Mouse (Mus musculus) hindbrain, embryonic 11.5 days (tissue): Measurements from ENCODE around the gene Gdf15. TPM values are rescaled to one million over a fixed set of nuclear protein-coding genes. Genes with fewer than 3 reads are reported as not detected.

ENCODE experiments used
- ATAC-seq: fragments of 200-750 bp; cut with Nextera tagmentation; 2 replicates; pipeline ENCODE4 v1.8.0; 2017; ENCODE audit warnings: mild to moderate bottlenecking, moderate TSS enrichment, moderate library complexity; ENCODE audit not compliant: low FRiP score
- DNase-seq: peaks from one replicate; pipeline ENCODE4 v3.0.0-alpha.2; 2015; ENCODE audit warnings: low spot score
- H3K27ac ChIP-seq: fragments of 300-500 bp; sonication (generic); 2 replicates; pipeline ENCODE4 v1.5.1; 2014; ENCODE audit warnings: mild to moderate bottlenecking, low read depth, low read length
- H3K27me3 ChIP-seq: fragments of 300-500 bp; sonication (generic); 2 replicates; pipeline ENCODE4 v1.6.1; 2014; ENCODE audit warnings: mild to moderate bottlenecking, low read length, moderate library complexity, mixed read lengths; ENCODE audit not compliant: control insufficient read depth, insufficient read depth
- H3K36me3 ChIP-seq: fragments of 300-500 bp; sonication (generic); 2 replicates; pipeline ENCODE4 v1.6.1; 2014; ENCODE audit warnings: mild to moderate bottlenecking, low read length, moderate library complexity, mixed read lengths; ENCODE audit not compliant: control insufficient read depth, insufficient read depth
- H3K4me1 ChIP-seq: fragments of 300-500 bp; sonication (generic); replicated peaks from 2 replicates; pipeline ENCODE4 v1.6.1; 2014; ENCODE audit warnings: low read length, mixed read lengths; ENCODE audit not compliant: control insufficient read depth, insufficient read depth
- H3K4me2 ChIP-seq: fragments of 300-500 bp; sonication (generic); replicated peaks from 2 replicates; pipeline ENCODE4 v1.6.1; 2014; ENCODE audit warnings: mild to moderate bottlenecking, low read depth, low read length
- H3K4me3 ChIP-seq: fragments of 300-500 bp; sonication (generic); 2 replicates; pipeline ENCODE4 v1.5.1; 2014; ENCODE audit warnings: low read depth, low read length
- H3K9ac ChIP-seq: fragments of 300-500 bp; sonication (generic); 2 replicates; pipeline ENCODE4 v1.6.1; 2014; ENCODE audit warnings: low read depth, low read length
- H3K9me3 ChIP-seq: fragments of 300-500 bp; sonication (generic); 2 replicates; pipeline ENCODE4 v1.6.1; 2016; ENCODE audit warnings: low read length; ENCODE audit not compliant: control insufficient read depth
- WGBS: fragments of 180-500 bp; shearing (Covaris S2); extraction: QIAGEN DNeasy Blood & Tissue Kit; methylation state at CpG from one replicate; pipeline ENCODE4 v1.1.7; 2014; 5-methylcytosine and 5-hydroxymethylcytosine counted together
- polyA plus RNA-seq: library from polyadenylated mRNA; unstranded; fragments of >200 nt; fragmentation: Nextera tagmentation; extraction: Ambion mirVana; gene quantifications from 2 replicates; pipeline ENCODE4 v1.2.1, GENCODE M21; 2014

Gdf15 gene
- polyA plus RNA-seq, 1 experiment from 2014 or later = not detected

DNA sequence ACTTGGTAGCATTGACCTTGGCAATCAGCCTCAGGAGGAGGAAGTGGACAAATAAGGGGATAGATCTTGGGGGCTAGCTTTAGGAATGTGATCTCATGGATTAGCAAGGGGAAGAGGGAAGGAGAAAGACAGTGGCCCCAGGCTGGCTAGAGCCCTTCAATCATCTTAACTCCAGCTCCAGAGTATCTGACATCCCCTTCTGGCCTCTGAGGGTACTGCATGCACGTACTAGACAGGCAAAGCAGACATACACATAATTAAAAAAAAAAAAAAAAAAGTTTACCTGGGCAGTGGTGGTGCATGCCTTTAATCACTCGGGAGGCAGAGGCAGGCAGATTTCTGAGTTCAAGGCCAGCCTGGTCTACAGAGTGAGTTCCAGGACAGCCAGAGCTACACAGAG, 11.8 kb upstream of the Gdf15 start:
- Histone ChIP-seq H3K4me2 (no peak overlapping the region), H3K9ac (no peak overlapping the region), H3K4me1 (peaks cover 11% of the 10 kb centered on the region; the same call in 1 of the 2 replicates), H3K4me3 (no peak overlapping the region), H3K27me3 (no peaks in the 10 kb centered on the region), H3K36me3 (no peaks in the 10 kb centered on the region; the same call in 1 of the 2 replicates), H3K27ac (no peak overlapping the region), H3K9me3 (no peaks in the 10 kb centered on the region)
- no peak for ATAC-seq
- no peak for DNase-seq
- 73% methylated on average over 2 of the region's 2 CpGs for WGBS

DNA sequence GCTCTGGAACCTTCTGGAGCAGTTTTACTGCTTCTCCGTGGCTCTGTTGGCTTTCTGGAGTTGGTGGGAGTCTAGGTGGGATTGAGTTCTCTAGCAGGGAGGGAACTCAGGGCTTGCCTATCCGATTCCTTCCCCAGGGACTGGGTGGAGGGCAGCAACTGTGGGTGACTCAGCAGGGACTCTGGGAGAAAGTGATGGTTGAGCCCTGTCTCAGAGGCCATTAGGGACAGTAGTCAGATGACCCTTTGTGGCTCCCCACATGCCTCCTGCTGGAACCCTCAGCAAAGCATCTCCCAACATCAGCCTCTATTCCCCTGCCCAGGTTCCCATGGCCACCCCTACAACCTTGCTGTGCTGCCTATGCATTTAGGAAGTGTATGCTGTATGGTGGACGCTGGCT, 10.8 kb upstream of the Gdf15 start:
- no peaks in the 10 kb centered on the region for H3K36me3 ChIP-seq
- H3K4me1 ChIP-seq = peaks cover 11% of the 10 kb centered on the region; the same call in 1 of the 2 replicates
- H3K4me2 ChIP-seq = no peak overlapping the region
- H3K9me3 ChIP-seq = no peaks in the 10 kb centered on the region
- H3K27me3 ChIP-seq = no peaks in the 10 kb centered on the region
- DNase-seq = no peak
- WGBS = 77% methylated on average over 3 of the region's 3 CpGs
- no peak overlapping the region for H3K27ac ChIP-seq
- no peak overlapping the region for H3K9ac ChIP-seq
- H3K4me3 ChIP-seq = no peak overlapping the region
- no peak for ATAC-seq

DNA sequence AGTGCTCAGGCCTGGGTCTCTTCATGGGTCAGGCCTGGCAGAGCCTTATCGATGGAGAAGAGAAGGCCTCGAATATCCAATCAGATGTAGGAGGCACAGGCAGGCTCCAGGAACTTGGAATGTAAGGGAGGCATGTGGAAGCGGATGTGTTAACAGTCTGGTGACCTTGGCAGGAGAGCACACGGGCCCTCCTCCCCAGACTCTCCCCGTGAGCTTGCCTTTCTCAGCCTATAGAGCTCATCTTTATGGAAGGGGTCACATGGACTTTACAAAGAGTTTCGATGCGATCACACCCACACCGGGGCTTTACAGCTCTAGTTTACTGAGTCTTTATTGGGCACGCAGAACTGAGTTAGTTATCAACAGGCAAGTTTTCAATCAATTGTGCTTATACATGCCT, 6.5 kb upstream of the Gdf15 start:
- no peaks in the 10 kb centered on the region for H3K9me3 ChIP-seq
- H3K9ac ChIP-seq = no peak overlapping the region
- 70% methylated on average over 9 of the region's 9 CpGs for WGBS
- no peaks in the 10 kb centered on the region for H3K36me3 ChIP-seq
- no peaks in the 10 kb centered on the region for H3K4me1 ChIP-seq
- H3K27ac ChIP-seq = no peak overlapping the region
- no peak overlapping the region for H3K4me3 ChIP-seq
- DNase-seq = no peak
- H3K4me2 ChIP-seq = no peak overlapping the region
- H3K27me3 ChIP-seq = no peaks in the 10 kb centered on the region
- no peak for ATAC-seq

DNA sequence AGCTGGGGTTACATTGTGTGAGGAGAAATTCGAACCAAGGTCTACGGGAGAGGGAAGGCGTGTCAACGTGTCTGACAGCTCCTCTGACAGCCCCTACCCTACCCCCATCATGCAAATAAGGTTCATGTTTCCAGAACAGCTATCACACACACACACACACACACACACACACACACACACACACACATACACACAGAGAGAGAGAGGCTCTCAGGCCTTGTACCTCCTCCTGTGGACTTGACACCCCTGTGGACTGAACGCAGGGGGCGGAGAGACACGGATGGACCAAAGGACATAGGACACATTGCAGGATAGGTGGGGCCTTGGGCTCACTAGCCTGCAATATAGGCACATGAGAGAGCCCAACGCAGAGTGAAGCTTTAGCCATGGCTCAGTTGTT, 4.6 kb upstream of the Gdf15 start:
- ATAC-seq (no peak), DNase-seq (no peak)
- Histone ChIP-seq H3K27ac (no peak overlapping the region), H3K9ac (no peak overlapping the region), H3K4me2 (no peak overlapping the region), H3K9me3 (no peaks in the 10 kb centered on the region), H3K4me3 (no peak overlapping the region), H3K27me3 (no peaks in the 10 kb centered on the region; the same call in 1 of the 2 replicates), H3K4me1 (no peaks in the 10 kb centered on the region), H3K36me3 (no peaks in the 10 kb centered on the region)
- WGBS = 62% methylated on average over 8 of the region's 8 CpGs

DNA sequence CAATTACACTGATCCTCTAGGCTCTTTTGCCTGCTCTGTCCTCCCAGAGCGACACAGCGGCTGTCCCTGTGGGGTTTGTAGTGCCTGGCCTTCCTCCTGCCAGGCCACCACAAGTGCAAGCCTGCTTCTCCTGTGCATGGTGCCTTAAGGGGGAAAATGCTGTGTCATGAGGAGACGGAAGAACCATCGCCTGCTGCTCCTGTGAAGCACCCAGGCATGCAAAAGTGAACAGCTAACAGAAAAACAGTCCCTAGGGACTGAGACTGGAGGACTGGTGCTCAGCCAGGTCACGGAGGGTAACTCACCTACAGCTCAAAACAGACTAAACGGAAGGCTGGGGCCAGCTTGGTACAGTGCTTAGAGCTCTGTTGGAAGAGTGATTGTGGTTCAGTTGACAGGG, 3.3 kb upstream of the Gdf15 start:
- H3K4me2 ChIP-seq = no peak overlapping the region
- 0 out of 2 replicates have a peak overlapping the region, but pooled peaks have one; percentile 7 for H3K9ac ChIP-seq
- no peak overlapping the region for H3K27ac ChIP-seq
- no peaks in the 10 kb centered on the region for H3K4me1 ChIP-seq
- no peak overlapping the region for H3K4me3 ChIP-seq
- no peaks in the 10 kb centered on the region for H3K36me3 ChIP-seq
- H3K9me3 ChIP-seq = no peaks in the 10 kb centered on the region
- WGBS = 77% methylated on average over 6 of the region's 6 CpGs
- DNase-seq (no peak), ATAC-seq (no peak)
- H3K27me3 ChIP-seq = peaks cover 5% of the 10 kb centered on the region

DNA sequence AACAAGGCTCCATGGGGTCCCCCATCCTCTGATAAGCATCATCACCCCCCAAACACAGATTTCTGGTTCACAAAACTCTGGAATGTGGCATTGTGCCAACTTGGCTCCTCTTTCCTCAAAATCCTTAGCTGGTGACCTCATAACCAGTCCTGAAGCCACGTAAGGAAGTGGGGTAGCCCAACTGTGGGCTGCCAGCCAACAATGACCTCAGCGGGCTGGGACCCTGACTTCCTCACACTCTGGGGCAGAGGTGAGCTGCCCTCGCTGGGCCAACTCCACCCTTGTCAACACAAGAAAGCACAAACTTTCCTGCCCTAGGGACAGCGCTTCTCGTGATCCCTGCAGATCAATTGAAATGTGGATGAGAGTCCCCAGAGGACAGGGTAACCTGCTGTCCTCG, 1.8 kb upstream of the Gdf15 start:
- H3K4me3 ChIP-seq = no peak overlapping the region
- ATAC-seq (no peak), DNase-seq (no peak)
- H3K27ac ChIP-seq = no peak overlapping the region
- H3K27me3 ChIP-seq = peaks cover 5% of the 10 kb centered on the region
- no peaks in the 10 kb centered on the region; the same call in 1 of the 2 replicates for H3K4me1 ChIP-seq
- H3K36me3 ChIP-seq = no peaks in the 10 kb centered on the region
- no peak overlapping the region for H3K9ac ChIP-seq
- no peak overlapping the region for H3K4me2 ChIP-seq
- H3K9me3 ChIP-seq = no peaks in the 10 kb centered on the region
- WGBS = 64% methylated on average over 6 of the region's 6 CpGs

DNA sequence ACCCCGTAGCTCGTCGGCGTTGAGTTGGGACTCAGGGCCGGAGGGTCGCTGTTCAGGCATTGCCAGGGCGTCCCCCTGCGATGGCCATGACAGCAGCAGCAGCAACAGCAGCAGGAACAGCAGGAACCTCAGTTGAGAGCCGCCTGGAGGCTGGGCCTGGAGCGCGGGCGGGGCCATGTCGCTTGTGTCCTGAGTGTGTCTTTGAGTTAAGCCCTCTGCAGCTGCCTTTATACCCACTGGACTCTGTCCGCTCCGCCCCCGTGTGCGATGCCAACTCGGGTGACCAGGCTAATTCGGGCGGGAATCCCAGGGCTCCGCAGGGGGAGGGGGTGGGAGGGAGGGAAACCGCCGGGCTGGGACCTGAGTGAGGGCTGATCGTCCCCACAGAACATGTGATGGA, 820 bp downstream of the Gdf15 start:
- Histone ChIP-seq H3K4me2 (no peak overlapping the region), H3K9ac (no peak overlapping the region), H3K4me3 (no peak overlapping the region), H3K27me3 (peaks cover 5% of the 10 kb centered on the region), H3K9me3 (no peaks in the 10 kb centered on the region), H3K36me3 (no peaks in the 10 kb centered on the region), H3K27ac (no peak overlapping the region), H3K4me1 (no peaks in the 10 kb centered on the region; the same call in 1 of the 2 replicates)
- WGBS = 18% methylated on average over 23 of the region's 24 CpGs
- no peak for DNase-seq
- no peak for ATAC-seq

DNA sequence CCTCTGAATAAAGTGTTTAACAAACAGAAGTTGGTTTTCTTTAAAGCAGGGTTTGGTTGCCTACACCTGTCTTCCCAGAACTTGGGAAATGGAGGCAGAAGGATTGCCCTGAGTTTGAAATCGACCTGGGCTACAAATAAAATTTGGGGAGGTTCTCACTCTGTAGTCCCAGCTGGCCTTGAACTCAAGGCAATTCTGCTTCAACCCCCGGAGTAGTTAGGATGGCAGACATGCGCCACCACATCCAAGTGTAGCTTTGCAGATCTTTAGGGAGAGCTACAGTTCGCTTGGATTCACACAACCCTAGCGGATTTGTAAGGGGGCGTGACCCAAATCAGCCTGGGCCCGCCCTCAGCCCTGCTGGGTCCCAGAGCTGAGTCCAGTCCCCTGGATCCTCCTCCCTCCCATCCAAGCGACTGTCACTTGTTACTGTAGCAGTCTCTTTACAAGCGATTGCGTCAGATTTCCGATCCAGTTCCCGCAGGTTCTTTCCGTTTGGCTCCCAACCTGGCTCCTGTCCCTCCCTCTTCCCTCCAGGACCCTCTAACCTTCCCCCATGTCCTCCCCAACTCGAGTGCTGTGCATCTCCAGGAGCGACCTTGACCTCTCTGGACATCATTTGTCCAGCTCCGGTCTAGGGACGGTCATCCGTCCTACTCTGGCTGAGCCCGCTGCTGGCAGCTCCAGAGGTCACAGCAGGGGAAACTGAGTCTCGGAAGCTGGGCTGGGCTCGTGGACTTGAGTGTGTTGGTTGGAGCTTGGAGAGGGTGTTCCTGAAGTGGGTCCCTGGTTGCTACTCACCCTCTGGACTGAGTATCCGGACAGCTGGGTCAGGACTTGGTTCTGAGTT, 1.5 kb downstream of the Gdf15 start:
- Histone ChIP-seq H3K4me3 (no peak overlapping the region), H3K27ac (no peak overlapping the region), H3K36me3 (no peaks in the 10 kb centered on the region), H3K9me3 (no peaks in the 10 kb centered on the region), H3K4me1 (no peaks in the 10 kb centered on the region; the same call in 1 of the 2 replicates), H3K4me2 (no peak overlapping the region), H3K9ac (no peak overlapping the region), H3K27me3 (peaks cover 5% of the 10 kb centered on the region)
- ATAC-seq (peak; percentile 33; the same call in 1 of the 2 replicates), DNase-seq (peak; percentile 61)
- WGBS = 10% methylated on average over 22 of the region's 22 CpGs
